Mouse (Mus musculus) ovary, adult 10 weeks (tissue): ENCODE data around the gene Slc4a11. TPM values are rescaled to one million over a fixed set of nuclear protein-coding genes. Genes with fewer than 3 reads are reported as not detected.

ENCODE experiments used
- polyA plus RNA-seq: library from polyadenylated mRNA; stranded (reverse); fragments of 350-450 nt; fragmentation: Illumina TruSeq; extraction: RNeasy Lipid Tissue Mini Kit (QIAGEN cat#74804); gene quantifications from one replicate; pipeline ENCODE4 v1.2.3, GENCODE M21; 2014

The Slc4a11 gene
- polyA plus RNA-seq = 0.46 TPM

DNA sequence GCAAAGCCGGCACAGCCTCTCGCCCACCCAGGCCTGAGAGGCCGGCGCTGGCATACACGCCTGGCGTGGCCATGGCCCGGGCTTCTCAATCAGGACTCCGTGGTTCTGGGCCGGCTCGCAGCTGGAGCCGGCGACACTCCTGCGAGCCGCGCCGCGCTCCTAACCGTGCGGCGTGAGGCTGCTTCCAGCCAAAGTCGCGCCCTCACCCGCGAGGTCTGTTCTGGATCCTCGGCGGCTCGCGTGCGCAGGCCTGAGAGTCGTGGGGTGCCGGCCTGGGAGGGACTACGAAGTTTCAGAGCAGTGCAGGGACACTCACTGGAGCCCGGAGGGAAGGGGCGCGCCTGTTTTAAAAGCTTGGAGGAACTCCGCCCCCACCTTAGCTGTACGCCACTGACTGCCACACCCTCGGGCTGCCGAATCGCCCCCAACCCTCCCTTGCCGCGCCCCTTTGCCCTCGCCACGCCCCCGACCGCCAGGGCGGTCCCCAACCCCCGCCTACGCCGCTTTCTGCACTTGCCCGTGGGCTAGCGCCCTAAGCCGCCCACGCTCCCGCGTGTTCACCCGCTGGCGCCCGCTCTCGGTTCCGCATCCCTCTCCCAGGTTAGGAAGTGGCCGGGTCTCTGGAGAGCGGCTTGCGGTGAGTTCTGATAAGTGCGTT lies at the start of gene Slc4a11:
Gene Slc4a11, minus strand, starts transcription at position 367 of the 658 bp plus-strand sequence.

DNA sequence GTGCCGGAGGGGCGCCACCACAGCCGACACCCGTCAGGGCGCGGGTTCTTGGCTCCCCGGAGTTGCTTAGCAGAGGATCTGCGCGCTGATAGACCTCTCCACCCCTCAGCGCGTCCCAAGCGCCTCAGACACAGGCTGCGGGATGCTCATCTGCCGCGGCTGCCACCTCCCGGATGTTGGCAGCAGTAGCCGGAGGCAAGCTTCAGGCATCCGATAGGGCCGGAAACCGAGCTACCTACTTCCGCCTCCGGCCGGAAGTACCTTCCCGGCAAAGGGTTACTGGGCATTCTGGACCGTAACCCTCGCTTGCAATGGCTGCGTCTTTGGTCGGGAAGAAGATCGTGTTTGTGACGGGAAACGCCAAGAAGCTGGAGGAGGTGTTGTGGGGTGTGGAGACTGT lies 29.8 kb downstream of the Slc4a11 start, which contains the start of gene Itpa:
Gene Itpa, plus strand, starts transcription at position 52 of the 400 bp plus-strand sequence.

DNA sequence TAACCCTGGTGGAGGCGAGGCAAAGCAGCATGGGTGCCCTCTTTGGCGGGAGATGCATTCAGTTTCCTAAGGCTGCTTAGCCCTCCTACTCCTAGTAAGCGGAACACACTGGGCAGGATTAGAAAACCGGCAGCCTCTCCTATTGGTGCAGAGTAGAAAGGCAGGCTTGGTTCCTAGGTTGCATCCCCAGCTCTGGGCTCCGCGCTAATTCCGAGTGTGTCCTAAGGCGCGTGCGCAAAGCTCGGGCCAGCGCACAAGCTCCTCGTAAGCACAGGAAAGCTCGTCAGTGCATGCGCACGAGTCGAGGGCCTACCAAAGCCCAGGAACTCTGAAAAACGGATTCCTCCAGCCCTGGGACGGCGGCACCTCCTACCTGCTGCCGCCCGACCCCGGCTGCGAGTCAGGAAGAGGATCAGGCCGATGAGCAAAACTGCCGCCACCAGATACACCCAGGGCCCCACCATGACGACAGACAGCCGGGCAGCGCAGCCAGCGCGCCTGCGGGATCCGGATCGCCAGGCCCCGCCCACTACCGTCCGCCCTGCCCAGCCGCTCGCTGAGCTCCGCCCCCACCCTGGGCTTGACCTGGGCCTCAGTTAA lies 33.1 kb downstream of the Slc4a11 start, which contains the start of gene Ddrgk1:
Gene Ddrgk1, minus strand, starts transcription at position 558 of the 600 bp plus-strand sequence.

DNA sequence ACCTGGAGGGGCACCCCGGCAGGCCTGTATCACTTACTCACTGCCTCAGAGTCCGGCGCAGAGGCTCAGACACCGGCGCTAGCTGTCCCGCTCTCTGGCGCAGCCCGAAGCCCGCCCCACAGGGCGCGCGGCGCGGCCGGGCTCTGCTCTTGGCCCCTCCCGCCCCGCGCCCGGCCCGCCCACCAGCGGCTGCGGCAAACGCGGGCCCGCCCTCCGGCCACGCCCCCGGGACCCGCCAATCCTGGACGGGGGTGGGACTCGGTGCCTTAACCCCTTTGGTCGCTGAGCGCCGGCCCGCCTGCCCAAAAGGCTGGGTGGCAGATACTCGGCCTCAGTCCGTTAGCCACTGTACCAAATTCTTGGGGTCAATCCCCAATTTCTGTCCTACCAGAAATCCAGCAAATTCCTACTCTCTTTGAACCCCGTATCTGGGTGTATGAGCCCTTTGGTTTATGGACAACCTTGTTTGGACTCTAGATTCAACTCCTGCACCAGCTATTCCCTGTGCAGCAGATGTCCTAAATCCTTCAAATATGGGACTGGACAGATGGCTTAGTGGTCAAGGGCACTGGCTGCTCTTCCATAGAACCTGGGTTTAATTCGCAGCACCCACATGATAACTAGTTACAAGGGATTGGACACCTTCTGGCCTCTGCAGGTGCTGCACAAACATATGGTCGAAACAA lies 54.5 kb downstream of the Slc4a11 start, which contains the start of gene Lzts3:
Gene Lzts3, minus strand, starts transcription at position 120 of the 686 bp plus-strand sequence.

Other genes starting within 250 kb of the Slc4a11 start
- 185 TPM for gene Ptpra, start 247.2 kb downstream of the Slc4a11 start, polyA plus RNA-seq
- 1.1 TPM for gene Mrps26, start 133.8 kb downstream of the Slc4a11 start, polyA plus RNA-seq
- gene Oxt, start 121.3 kb downstream of the Slc4a11 start, polyA plus RNA-seq = not detected
- not detected for gene Avp, start 115.0 kb downstream of the Slc4a11 start, polyA plus RNA-seq
- gene Fastkd5, start 67.5 kb downstream of the Slc4a11 start, polyA plus RNA-seq = 28.9 TPM
- gene Ubox5, start 67.5 kb downstream of the Slc4a11 start, polyA plus RNA-seq = 7.9 TPM
- gene Lzts3, start 54.7 kb downstream of the Slc4a11 start, polyA plus RNA-seq = 1.4 TPM
- gene Ddrgk1, start 32.9 kb downstream of the Slc4a11 start, polyA plus RNA-seq = 6.7 TPM
- 42.6 TPM for gene Itpa, start 29.9 kb downstream of the Slc4a11 start, polyA plus RNA-seq
- gene 4930402H24Rik, start 208.9 kb upstream of the Slc4a11 start, polyA plus RNA-seq = 45.1 TPM
- gene Atrn, start 209.0 kb upstream of the Slc4a11 start, polyA plus RNA-seq = 39.7 TPM